Mouse (Mus musculus) kidney, postnatal 25 days (tissue): ENCODE results near the gene Rps6ka1.
"Not testable (repeated sequence)": the region's sequence is repeated elsewhere in the genome, so short reads cannot be mapped to it uniquely, and the experiment has no call there.

Source experiments
- DNase-seq, 2 experiments: peaks; one replicate each; pipeline ENCODE4 v3.0.0; 2021; ENCODE audit warnings: mixed read lengths in 2 of 2

Rps6ka1 gene

DNA sequence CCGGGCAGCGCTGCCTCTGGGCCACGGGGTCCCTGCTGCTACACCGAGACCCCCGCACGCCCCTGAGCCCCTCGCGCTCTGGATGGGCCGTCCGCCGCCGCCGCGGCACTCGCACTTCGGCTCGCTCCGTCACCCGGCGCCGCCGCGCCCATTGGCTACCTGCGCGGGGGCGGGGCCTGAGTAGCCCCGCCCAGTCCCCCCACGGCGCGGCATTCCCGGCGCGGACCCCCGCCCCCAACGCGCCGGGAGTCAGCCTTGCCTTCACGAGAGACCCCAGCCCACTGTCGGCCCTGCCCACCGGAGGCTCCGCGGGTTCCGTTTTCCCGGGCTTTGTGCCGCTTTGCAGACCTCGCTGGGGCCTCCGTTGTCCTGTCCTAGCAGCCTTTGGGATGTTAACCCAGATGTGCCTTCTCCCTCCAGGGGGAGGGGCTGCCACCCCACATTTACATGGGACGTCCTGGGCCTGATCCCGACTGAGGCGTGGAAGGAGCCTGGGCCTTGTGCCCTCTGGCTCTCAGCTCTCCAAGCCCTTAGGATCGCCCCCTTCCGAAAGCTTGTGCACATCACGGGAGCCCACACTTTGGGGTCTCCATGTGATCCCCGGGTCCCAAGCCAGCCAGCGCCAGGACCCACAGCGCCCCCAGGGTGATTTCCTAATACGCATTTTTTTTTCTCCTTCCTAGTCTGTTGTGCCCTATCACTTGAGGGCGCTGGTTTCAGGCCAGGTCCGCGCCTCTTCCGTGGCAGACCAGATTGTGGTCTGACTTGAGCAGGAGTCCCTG, at the start of gene Rps6ka1:
TSS of gene Rps6ka1 (minus strand) at position 126 of the 782 bp plus-strand sequence.
- DNase-seq = peak; percentile 72 to 89

DNA sequence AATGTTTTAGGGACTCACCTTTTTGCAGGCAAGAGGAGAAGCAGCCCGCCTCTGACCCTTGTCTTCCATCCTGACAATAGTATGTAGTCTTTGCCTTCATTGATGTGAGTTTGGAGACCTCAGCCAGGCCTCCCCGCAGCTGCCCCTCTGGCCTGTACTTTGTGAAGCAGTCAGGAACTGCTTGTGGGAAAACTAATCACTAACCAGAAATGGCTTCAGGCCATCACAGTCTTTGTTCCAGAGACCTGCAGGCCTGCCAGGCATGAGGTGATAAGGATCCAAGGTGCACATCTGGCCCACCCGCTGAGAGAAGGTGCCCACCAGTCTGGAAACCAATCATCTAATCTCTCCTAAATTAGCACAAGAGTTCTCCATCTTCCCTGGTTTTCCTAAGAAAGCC, 44.2 kb upstream of the Rps6ka1 start:
- DNase-seq = peak; percentile 48 to 51

DNA sequence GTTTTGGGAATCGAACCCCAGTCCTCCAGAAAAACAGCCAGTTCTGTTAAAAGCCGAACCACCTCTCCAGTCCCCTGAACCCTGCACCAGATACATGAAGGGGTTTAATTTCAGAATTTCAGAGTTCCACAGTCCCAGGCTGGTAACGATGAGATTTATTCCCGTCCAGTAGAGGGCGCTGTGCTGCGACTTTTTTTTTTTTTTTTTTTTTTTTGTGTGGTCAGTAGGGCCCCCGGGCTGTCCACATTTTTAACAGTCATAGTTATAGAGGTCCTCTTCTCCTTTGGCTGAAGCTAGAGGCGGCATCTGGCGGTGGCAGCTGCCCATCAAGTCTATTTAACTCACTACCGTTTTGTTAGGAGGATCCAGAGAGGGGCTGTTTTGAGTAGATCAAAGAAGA, 43.8 kb upstream of the Rps6ka1 start:
- peak in 1 of 2 experiments; percentile 16 for DNase-seq

GRCm38 (mm10) chr4:133929278-133929670, 41.7 kb upstream of the Rps6ka1 start:
- peak; percentile 49 to 69 for DNase-seq

DNA sequence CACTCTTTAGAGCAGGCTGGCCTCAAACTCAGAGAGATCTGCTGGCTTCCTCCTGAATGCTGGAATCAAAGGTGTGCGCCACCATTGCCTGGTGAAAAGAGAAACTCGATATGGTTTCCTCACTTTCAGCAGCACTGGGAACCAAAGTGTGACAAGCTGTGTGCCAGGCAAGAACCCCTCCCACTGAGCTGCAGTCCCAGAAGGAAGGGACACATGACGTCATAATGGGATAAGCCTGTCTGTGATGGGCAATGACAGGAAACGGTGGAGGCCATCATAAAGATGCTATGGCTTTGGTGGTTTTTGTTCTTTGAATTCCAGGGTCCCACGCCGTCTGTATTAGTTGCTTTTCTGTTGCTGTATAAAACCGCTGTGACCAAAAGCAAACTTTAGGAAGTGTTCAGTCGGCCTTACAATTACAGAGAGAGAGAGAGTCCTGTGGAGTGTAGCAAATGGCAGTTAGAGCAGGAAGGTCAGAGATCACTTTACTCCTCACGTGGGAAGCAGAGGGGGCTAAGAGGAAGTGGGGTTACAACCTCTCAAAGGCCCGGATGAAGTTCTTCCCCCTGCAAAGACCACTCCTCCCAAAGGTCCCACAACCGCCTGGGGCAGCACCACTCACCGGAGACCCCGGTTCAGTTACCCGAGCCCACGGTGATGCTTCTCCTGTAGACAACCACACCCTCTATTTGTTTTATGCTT, 41.1 kb upstream of the Rps6ka1 start:
- DNase-seq = no peak

DNA sequence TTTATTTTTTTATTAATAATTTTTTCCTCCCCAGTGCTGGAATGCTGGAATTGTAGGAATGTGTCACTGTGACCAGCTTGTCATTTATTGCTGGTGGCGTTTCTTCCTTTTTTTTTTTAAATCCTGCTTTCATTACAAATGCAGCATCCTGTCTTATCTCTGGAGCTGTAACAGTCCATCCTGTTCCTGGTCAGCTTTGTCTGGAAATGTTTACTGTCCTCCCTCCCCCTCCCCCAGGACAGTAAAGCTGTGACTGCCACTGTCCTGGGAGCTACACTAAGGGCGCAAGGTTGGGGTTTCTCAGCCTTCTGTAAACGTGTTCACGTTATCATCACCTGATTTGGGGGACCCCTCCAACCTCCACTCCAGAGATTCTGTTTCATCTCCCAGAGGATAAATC, 37.6 kb upstream of the Rps6ka1 start:
- DNase-seq = no peak

DNA sequence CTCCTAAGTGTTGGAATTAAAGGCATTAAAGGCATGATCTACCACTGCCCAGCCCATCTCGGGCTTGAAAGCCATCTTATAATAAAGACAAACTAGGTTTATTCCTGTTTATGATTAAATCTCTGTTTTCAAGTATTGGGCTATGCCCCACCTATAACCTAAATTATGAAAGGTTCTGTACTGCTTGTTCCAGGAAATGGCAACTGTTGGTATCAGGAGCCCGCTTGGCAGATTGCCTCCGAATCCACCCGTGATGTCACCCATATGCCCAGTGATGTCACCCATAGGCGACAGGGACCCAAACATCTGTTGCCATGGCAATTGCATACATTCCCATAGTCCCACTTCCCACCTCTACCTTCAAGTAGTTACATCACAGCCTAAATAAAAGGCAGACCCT, 36.1 kb upstream of the Rps6ka1 start:
- no peak for DNase-seq

GRCm38 (mm10) chr4:133918093-133918825, 30.7 kb upstream of the Rps6ka1 start:
- peak; percentile 34 to 52 for DNase-seq

DNA sequence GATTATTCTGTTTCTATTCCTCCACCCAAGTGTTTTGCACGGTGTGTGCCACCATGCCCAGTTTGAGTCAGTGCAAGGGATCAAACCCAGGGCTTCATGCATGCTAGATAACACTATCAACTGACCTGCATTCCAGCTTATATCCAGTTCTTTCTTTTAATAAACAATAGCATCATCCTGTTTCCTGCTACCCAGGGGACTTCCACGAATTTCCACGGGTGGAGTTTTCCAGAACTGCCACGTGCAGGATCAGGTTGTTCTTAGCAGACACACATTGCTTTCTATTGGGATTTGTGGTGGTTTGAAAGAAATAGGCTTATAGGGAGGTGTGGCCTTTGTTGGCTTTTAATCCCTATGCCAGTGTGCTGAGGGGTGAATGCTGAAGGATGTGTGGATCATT, 24.4 kb upstream of the Rps6ka1 start:
- DNase-seq = no peak

DNA sequence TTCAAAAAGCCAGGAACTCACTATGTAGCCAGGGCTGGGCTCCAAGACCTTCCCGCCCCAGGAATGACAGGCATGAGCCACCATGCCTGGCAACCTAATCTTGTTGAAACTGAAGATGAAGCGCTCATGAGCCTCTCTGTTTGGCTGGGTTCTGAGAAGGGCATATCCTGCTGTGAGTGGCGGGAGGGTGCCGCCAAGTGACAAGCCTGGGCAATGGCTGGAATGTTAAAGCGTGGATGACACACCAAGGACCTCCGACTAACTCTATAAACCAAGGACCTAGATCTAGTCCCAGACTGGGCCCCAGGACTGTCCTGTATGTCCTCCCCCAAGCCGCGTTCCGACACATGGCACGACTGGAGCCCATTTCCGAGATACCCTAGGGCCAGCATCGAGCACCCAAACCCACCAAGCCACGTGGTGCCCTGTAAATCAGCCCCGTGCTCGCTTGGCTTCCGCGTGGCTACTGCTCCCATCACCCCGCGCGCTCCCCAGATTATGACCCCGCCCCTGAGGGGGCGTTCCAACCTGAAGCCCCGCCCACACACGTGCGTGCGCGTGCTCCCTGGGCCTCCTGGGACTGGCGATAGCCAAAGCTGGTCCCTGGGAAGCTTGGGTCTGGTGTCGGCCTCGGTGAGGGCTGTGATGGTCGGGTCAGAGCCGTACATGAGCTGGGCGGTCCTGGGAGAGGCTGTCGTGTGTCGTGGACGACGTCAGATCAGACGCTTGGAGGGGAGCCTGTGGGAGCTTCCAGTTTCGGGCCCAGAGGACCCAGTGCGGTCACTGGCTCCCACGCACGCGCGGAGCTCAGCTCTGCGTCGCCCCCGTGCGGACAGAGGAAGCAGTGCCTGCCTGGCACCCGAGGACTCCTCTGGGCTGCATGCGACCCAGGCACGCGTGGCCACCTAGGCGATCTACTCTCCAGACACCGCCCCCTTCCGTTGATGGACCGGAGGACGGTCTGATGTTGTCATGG, 22.9 kb upstream of the Rps6ka1 start:
- peak; percentile 94 to 97 for DNase-seq

- no peak for DNase-seq
These were observed 20.5 kb upstream of the Rps6ka1 start for GRCm38 (mm10) chr4:133908051-133908450.

- no peak for DNase-seq
These were observed 19.5 kb upstream of the Rps6ka1 start for GRCm38 (mm10) chr4:133907086-133907485.

DNA sequence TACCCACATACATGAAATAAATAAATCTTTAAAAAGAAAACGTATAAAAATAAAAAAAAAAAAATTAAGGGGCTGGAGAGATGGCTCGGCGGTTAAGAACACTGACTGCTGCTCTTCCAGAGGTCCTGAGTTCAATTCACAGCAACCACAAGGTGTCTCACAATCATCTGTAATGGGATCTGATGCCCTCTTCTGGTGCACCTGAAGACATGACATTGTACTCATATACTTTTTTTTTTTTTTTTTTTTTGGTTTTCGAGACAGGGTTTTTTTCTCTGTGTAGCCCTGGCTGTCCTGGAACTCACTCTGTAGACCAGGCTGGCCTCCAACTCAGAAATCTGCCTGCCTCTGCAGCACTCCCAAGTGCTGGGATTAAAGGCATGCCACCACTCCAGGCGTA, 18.7 kb upstream of the Rps6ka1 start:
- not testable (repeated sequence) for DNase-seq

DNA sequence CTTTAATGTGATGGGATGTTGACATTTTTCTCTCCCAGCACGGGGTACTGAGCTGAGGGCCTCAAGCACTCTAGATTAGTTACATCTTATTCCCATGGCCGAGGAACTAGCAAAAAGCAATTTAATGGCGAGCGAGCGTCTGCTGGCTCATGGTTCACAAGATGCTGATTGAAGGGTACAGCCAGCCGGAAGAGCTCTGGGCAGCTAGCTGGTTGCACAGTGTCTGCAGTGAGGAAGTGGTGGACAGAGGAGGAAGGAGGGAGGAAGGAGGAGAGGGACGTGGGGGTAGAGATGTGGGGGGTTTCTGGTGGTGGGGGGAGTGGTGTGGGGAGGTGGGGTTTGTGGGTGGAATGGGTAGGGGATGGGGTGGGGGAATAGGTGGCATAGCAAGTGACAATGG, 17.6 kb upstream of the Rps6ka1 start:
- no peak for DNase-seq

GRCm38 (mm10) chr4:133904326-133904725, 16.7 kb upstream of the Rps6ka1 start:
- DNase-seq = no peak

DNA sequence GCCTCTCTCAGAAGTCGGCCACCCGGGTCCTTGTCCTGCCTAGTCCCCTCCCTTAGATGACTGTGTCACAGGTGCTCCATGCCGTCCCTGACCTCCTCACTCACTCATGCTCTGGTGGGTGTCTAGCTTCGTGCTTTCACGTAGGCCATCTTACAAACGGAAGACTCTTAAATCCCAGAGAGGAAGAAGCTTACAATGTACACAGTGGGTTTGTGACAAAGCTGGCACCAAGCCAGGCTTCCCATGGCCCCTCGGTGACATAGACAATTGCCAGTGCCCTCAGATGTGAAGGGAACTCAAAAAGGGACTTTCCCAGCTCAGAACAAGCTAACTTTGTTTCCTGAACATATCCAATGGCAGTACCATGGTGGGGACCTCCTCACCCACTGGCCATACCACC, 15.8 kb upstream of the Rps6ka1 start:
- no peak for DNase-seq

GRCm38 (mm10) chr4:133902510-133902909, 14.9 kb upstream of the Rps6ka1 start:
- DNase-seq = no peak

DNA sequence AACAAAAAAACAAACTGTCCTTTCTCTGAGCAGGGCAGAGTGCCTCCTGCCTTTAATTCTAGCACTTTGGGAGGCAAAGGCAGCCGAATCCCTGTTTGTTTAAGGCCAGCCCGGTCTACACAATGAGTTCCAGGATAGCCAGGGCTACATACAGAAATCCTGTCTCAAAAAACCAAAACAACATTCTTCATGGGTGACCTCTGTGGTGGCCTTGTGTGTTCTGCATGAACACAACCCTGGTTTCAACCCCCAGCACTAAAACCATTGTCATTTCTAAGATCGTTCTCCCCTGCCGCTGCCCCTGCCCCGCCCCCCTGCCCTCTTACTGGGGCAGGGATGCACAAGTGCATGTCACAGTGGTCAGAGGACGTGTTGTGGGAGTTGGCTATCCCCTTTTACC, 13.3 kb upstream of the Rps6ka1 start:
- no peak for DNase-seq

- DNase-seq = no peak
These were observed 12.8 kb upstream of the Rps6ka1 start for GRCm38 (mm10) chr4:133900352-133900751.

GRCm38 (mm10) chr4:133899241-133899800, 11.7 kb upstream of the Rps6ka1 start:
- DNase-seq = no peak

DNA sequence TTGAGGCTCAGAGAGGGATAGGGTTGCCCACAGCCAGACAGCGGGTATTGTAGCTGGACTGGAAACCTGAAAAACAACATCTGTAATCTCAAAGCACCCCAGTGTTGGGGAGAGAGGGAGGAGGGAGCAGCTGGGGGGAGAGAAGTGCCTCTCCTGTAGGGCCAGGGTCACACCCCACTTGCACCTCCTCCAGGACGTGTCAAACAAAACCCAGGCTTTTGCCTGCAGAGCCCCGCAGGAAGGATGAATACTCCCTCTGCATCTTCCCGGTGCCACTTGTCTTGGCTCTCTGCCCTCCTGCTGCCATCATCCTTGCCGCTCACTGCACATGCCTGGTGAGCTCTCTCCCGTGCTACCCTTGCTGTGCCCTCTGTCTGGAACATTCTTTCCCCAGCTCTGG, 10.6 kb upstream of the Rps6ka1 start:
- no peak for DNase-seq

GRCm38 (mm10) chr4:133897431-133897891, 9.9 kb upstream of the Rps6ka1 start:
- no peak for DNase-seq
